Mouse (Mus musculus) liver, embryonic 14.5 days (tissue): Measurements from ENCODE around the gene Pamr1. TPM values are rescaled to one million over a fixed set of nuclear protein-coding genes. Genes with fewer than 3 reads are reported as not detected.

Experiments
- ATAC-seq: fragments of 200-750 bp; cut with Nextera tagmentation; 2 replicates; pipeline ENCODE4 v1.8.0; 2017; ENCODE audit warnings: moderate number of reproducible peaks, mild to moderate bottlenecking, moderate library complexity; ENCODE audit not compliant: insufficient read depth
- DNase-seq, 3 experiments: peaks; one replicate each; pipeline ENCODE4 v3.0.0-alpha.2; 2012 to 2013; ENCODE audit warnings: low read depth in 3 of 3, low spot score in 3 of 3
- H3K27ac ChIP-seq: fragments of 300-500 bp; sonication (generic); 2 replicates; pipeline ENCODE4 v1.5.1; 2014; ENCODE audit warnings: moderate library complexity, mild to moderate bottlenecking, control low read depth, inconsistent platforms
- H3K27me3 ChIP-seq: fragments of 300-500 bp; sonication (generic); 2 replicates; pipeline ENCODE4 v1.6.1; 2014; ENCODE audit warnings: mild to moderate bottlenecking, low read length, moderate library complexity; ENCODE audit not compliant: control insufficient read depth, insufficient read depth
- H3K36me3 ChIP-seq: fragments of 300-500 bp; sonication (generic); replicated peaks from 2 replicates; pipeline ENCODE4 v1.6.1; 2014; ENCODE audit warnings: low read depth; ENCODE audit not compliant: control insufficient read depth, insufficient read depth
- H3K4me1 ChIP-seq, 2 experiments: fragments of 200-500 bp in 1 of 2; fragments of 300-500 bp in 1 of 2; sonication (generic) in 1 of 2; replicated peaks; 2 replicates each; pipeline ENCODE4 v1.6.1; 2012 to 2014; ENCODE audit warnings: antibody characterized with exemption in 1 of 2, inconsistent platforms in 1 of 2, low read length in 1 of 2; ENCODE audit not compliant: control insufficient read depth in 2 of 2, insufficient read depth in 2 of 2
- H3K4me2 ChIP-seq: fragments of 300-500 bp; sonication (generic); 2 replicates; pipeline ENCODE4 v1.6.1; 2014; ENCODE audit warnings: low read depth, mild to moderate bottlenecking, control low read depth, moderate library complexity
- H3K4me3 ChIP-seq, 2 experiments: fragments of 200-500 bp in 1 of 2; fragments of 300-500 bp in 1 of 2; sonication (generic) in 1 of 2; 2 replicates each; pipeline ENCODE4 v1.5.1; 2012 to 2014; ENCODE audit warnings: low read depth in 2 of 2, low read length in 2 of 2, mild to moderate bottlenecking in 2 of 2, control low read depth in 1 of 2, inconsistent platforms in 1 of 2, moderate library complexity in 1 of 2; ENCODE audit not compliant: insufficient read depth in 1 of 2
- H3K9ac ChIP-seq: fragments of 300-500 bp; sonication (generic); replicated peaks from 2 replicates; pipeline ENCODE4 v1.6.1; 2014; ENCODE audit warnings: mild to moderate bottlenecking, control low read depth, moderate library complexity
- H3K9me3 ChIP-seq: fragments of 300-500 bp; sonication (generic); 2 replicates; pipeline ENCODE4 v1.6.1; 2016; ENCODE audit warnings: low read length, mixed read lengths; ENCODE audit not compliant: control insufficient read depth
- CTCF ChIP-seq: IDR thresholded peaks from 2 replicates; pipeline ENCODE4 v1.5.1; 2016; ENCODE audit warnings: antibody characterized with exemption, low read depth, control low read depth
- EP300 ChIP-seq: IDR thresholded peaks from 2 replicates; pipeline ENCODE4 v1.6.1; 2016; ENCODE audit warnings: antibody characterized with exemption, low read depth
- WGBS: fragments of 180-500 bp; shearing (Covaris S2); extraction: QIAGEN DNeasy Blood & Tissue Kit; methylation state at CpG from one replicate; pipeline ENCODE4 v1.1.7; 2014; ENCODE audit not compliant: insufficient replicate concordance; 5-methylcytosine and 5-hydroxymethylcytosine counted together
- polyA plus RNA-seq, 2 experiments: library from polyadenylated mRNA; depleted of rRNA in 1 of 2; stranded (reverse) in 1 of 2; unstranded in 1 of 2; fragments of >200 nt; fragmentation: Nextera tagmentation in 1 of 2; extraction: Ambion mirVana in 1 of 2; gene quantifications; 2 replicates each; pipeline versions ENCODE4 v1.2.1 to v1.2.3; 2012 to 2014

The Pamr1 gene
- polyA plus RNA-seq, 2 experiments = 3.1 to 4.3 TPM

DNA sequence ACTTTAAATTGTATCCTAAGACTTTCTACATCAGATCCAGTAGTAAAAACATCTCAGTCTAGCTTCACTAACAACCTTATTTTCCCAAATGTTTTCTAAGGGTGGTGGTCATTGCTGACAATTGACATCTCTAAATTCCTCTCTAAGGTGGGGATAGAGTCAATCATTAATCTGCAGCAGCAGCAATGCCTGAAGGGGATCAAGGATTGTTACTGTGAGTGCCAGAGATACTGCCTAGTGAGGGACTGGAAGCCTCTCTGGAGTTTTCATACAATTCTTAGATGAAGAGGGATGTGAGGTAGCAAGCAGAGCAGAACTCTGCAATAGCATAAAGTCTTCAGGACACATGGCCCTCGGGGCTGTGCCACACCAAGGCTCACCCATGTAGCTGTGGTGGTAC is 14.0 kb downstream of the Pamr1 start:
- H3K4me2 ChIP-seq = no peak overlapping the region
- ATAC-seq = no peak
- H3K4me3 ChIP-seq = no peak overlapping the region
- 0 out of 4 replicates have a peak, but pooled peaks cover 0 to 1% of the 10 kb centered on the region in 2 experiments for H3K4me1 ChIP-seq
- no peaks in the 10 kb centered on the region for H3K9me3 ChIP-seq
- no peaks in the 10 kb centered on the region for H3K36me3 ChIP-seq
- 27% methylated on average over 1 of the region's 1 CpGs for WGBS
- no peaks in the 10 kb centered on the region for H3K27me3 ChIP-seq
- no peak overlapping the region for H3K9ac ChIP-seq
- no peak for DNase-seq
- H3K27ac ChIP-seq = no peak overlapping the region
- TF ChIP-seq CTCF (no peak), EP300 (no peak)

DNA sequence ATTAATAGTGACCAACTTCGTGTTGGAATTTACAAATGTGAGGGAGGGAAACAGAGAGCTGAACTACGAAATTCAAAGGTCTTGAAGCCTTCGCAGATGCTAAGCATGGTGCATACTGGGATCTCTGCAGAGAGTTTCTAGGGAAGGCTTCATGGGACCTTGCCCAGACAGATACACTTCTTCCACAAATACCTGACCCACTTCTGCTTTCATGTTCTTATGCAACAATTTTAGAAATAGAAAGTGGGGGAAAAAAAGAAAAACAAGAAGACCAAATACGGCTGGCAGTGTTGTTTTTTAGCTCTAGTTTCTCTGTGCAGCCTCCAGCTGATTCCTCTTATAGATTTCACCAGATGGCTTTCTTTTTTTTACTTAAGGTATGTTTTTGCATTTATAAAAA is 29.4 kb downstream of the Pamr1 start:
- TF ChIP-seq CTCF = no peak
- TF ChIP-seq EP300 = no peak
- 43% methylated on average over 4 of the region's 4 CpGs for WGBS
- ATAC-seq (no peak), DNase-seq (no peak)
- Histone ChIP-seq H3K27ac (no peak overlapping the region), H3K4me3 (no peak overlapping the region), H3K27me3 (no peaks in the 10 kb centered on the region), H3K9me3 (no peaks in the 10 kb centered on the region), H3K4me2 (no peak overlapping the region), H3K9ac (no peak overlapping the region), H3K36me3 (no peaks in the 10 kb centered on the region), H3K4me1 (no peaks in the 10 kb centered on the region)

DNA sequence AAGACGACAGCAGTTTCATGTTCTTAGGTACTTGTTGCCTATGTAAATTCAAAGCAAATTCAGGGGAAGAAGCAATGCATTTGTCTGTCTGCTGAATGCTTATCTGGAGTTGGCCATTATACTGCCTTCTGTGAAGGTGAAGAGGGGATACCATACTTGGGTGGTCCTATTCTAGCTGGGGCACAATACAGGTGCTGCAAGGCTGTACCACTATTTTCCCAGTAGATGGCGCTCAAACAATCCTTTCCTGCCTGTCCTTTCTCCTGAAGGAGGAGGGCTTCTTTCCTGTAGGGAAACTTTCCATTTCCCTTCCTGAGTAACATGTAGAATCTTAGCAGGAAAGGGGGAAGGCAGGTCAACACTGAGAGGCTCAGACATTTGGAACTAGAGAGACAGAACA is 40.2 kb downstream of the Pamr1 start:
- 21% methylated on average over 2 of the region's 2 CpGs for WGBS
- Histone ChIP-seq H3K9me3 (no peaks in the 10 kb centered on the region), H3K4me1 (no peaks in the 10 kb centered on the region; a peak in 1 of 4 replicates), H3K27ac (no peak overlapping the region), H3K36me3 (no peaks in the 10 kb centered on the region), H3K4me3 (no peak overlapping the region), H3K4me2 (no peak overlapping the region), H3K27me3 (no peaks in the 10 kb centered on the region), H3K9ac (no peak overlapping the region)
- ATAC-seq (no peak), DNase-seq (no peak)
- TF ChIP-seq EP300 (no peak), CTCF (peak; percentile 67)

DNA sequence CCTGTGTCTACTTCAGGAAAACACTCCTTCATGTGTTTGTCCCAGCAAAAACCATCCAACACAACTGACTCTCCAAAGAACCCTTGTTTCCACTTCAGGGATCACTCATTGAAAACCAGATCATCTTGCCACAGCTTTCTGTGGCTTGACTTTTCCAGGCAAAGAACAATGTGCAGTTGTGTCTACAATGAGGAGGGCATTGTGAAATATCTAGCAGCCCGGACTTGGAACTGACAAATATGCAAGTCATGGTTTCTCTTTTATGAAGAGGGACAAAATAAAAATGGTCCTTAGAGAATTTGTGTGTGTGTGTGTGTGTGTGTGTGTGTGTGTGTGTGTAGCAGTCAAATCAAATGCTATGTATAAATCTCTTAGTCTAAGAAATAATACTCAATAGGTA is 44.7 kb downstream of the Pamr1 start:
- ATAC-seq = no peak
- WGBS = 14% methylated on average over 1 of the region's 1 CpGs
- DNase-seq = no peak
- Histone ChIP-seq H3K27me3 (no peaks in the 10 kb centered on the region), H3K4me3 (no peak overlapping the region), H3K27ac (no peak overlapping the region), H3K4me2 (no peak overlapping the region), H3K4me1 (no peaks in the 10 kb centered on the region; a peak in 1 of 4 replicates), H3K9me3 (no peaks in the 10 kb centered on the region), H3K36me3 (no peaks in the 10 kb centered on the region), H3K9ac (no peak overlapping the region)
- TF ChIP-seq CTCF = no peak
- TF ChIP-seq EP300 = no peak

DNA sequence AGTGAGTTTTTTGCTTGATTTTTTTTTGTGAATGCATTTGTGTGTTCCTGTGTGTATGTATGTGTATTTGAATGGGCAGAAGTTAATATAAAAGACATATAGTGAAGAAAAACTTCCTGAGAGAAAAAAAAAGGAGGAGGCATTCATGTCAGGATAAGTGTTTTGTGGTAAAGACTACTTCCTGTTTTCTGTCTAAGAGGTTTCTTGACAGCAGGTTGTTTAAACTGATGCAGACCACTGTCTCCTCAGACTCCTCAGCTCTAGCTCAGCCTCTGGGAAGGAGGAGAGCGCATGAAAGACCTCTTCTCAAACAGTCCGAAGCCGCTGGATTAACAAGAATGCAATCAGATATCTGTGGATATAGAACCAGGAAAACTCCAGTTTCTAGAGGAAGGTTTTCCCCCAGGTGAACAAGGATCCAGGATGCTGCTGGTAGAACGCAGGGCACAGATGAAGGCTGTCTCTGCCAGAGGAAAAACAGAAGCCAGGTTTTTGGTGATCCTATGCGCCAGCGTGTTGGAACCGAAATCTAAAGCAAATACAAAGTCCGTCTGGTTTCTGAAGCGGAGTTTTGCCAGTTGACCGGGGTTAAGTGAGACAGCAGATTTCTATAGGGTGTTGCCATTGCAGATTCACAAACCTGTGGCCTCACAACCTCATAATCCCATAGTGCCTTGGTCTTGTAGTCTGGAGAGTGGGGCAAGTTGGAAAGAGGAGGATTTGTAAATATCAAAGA is 45.8 kb downstream of the Pamr1 start:
- no peak overlapping the region for H3K4me3 ChIP-seq

More for the DNA sequence above, 45.8 kb downstream of the Pamr1 start:
- H3K4me1 ChIP-seq = no peaks in the 10 kb centered on the region; a peak in 1 of 4 replicates
- DNase-seq (no peak), ATAC-seq (no peak)
- 61% methylated on average over 10 of the region's 10 CpGs for WGBS
- H3K9ac ChIP-seq = no peak overlapping the region
- no peaks in the 10 kb centered on the region for H3K36me3 ChIP-seq
- H3K9me3 ChIP-seq = no peaks in the 10 kb centered on the region
- H3K27ac ChIP-seq = no peak overlapping the region
- H3K4me2 ChIP-seq = no peak overlapping the region
- no peaks in the 10 kb centered on the region for H3K27me3 ChIP-seq
- no peak for TF ChIP-seq EP300
- no peak for TF ChIP-seq CTCF
